Mouse (Mus musculus) neural tube, embryonic 14.5 days (tissue): ENCODE results near the gene Cyp2u1. TPM values are rescaled to one million over a fixed set of nuclear protein-coding genes. Genes with fewer than 3 reads are reported as not detected.
A peak's percentile ranks its signal among the peaks of the same experiment; 100 is the strongest.

Source experiments
- ATAC-seq: fragments of 200-750 bp; cut with Nextera tagmentation; 2 replicates; pipeline ENCODE4 v1.8.0; 2017; ENCODE audit warnings: low read depth, mild to moderate bottlenecking, moderate TSS enrichment, moderate library complexity
- H3K27ac ChIP-seq: fragments of 300-500 bp; sonication (generic); 2 replicates; pipeline ENCODE4 v1.5.1; 2014; ENCODE audit warnings: low read depth, mild to moderate bottlenecking, control low read depth, low read length, moderate library complexity, mixed read lengths
- H3K27me3 ChIP-seq: fragments of 300-500 bp; sonication (generic); 2 replicates; pipeline ENCODE4 v1.6.1; 2014; ENCODE audit warnings: low read length; ENCODE audit not compliant: control insufficient read depth, insufficient read depth
- H3K36me3 ChIP-seq: fragments of 300-500 bp; sonication (generic); 2 replicates; pipeline ENCODE4 v1.6.1; 2014; ENCODE audit warnings: low read length, mixed read lengths; ENCODE audit not compliant: control insufficient read depth, insufficient read depth
- H3K4me1 ChIP-seq: fragments of 300-500 bp; sonication (generic); 2 replicates; pipeline ENCODE4 v1.6.1; 2014; ENCODE audit warnings: low read length; ENCODE audit not compliant: control insufficient read depth, insufficient read depth
- H3K4me2 ChIP-seq: fragments of 300-500 bp; sonication (generic); 2 replicates; pipeline ENCODE4 v1.6.1; 2014; ENCODE audit warnings: mild to moderate bottlenecking, low read depth, low read length, control low read depth
- H3K4me3 ChIP-seq: fragments of 300-500 bp; sonication (generic); 2 replicates; pipeline ENCODE4 v1.5.1; 2014; ENCODE audit warnings: low read depth, low read length, control low read depth, mixed read lengths
- H3K9ac ChIP-seq: fragments of 300-500 bp; sonication (generic); replicated peaks from 2 replicates; pipeline ENCODE4 v1.6.1; 2014; ENCODE audit warnings: low read depth, mild to moderate bottlenecking, control low read depth, low read length, mixed read lengths
- H3K9me3 ChIP-seq: fragments of 300-500 bp; sonication (generic); 2 replicates; pipeline ENCODE4 v1.6.1; 2016; ENCODE audit warnings: low read length; ENCODE audit not compliant: control insufficient read depth
- WGBS: fragments of 180-500 bp; shearing (Covaris S2); extraction: QIAGEN DNeasy Blood & Tissue Kit; methylation state at CpG from one replicate; pipeline ENCODE4 v1.1.7; 2014; 5-methylcytosine and 5-hydroxymethylcytosine counted together
- polyA plus RNA-seq: library from polyadenylated mRNA; unstranded; fragments of >200 nt; fragmentation: Nextera tagmentation; extraction: Ambion mirVana; gene quantifications from 2 replicates; pipeline ENCODE4 v1.2.1, GENCODE M21; 2014

Gene Cyp2u1
- polyA plus RNA-seq, result 9.0 and 9.4 TPM in 2 replicates

DNA sequence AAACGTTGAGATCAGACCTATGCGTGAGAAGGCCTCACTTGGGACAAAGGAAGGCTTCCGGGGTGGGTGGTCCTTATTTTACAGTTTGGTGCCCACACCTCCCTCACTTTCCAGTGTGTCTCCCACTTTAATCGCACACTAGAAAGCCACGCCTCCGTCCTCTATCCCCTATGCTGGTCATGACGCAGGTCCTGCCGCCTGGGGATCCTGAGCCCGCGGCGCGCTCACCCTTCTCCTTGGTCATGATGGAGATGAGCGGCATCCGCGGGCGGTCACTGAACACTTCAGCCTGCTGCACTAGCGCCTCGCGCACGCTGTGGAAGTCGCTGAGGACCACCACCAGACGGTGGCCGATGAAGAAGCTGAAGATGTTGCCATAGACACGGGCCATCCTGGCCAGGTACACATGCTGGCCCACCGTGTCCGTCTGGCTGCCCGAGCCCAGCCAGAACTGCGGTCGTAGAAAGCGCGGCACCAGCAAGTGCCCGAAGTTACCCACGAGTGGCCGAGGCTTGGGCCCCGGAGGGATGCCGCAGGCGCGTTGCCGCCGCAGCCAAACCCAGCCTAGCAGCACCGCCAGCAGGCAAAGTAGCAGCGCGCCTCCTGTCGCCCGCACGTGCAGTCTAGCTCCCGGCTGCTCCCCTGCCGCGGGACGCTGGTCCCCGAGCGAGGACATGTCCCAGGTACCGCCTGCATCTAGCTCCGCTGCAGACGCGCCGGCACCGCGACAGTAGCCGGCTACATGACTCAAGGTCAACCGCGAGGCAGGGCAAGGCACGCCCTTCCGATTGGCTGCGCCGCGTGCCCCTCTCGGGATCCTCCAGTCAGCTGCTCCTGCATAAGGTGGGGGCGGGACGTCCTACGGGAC is at the start of gene Cyp2u1:
Gene Cyp2u1 (minus strand): TSS at position 776 of the 868 bp plus-strand sequence.
- Histone ChIP-seq H3K4me3 (peak within 1 kb of the TSS; percentile 78), H3K27ac (peak within 1 kb of the TSS; percentile 82), H3K4me2 (peak within 1 kb of the TSS; percentile 77), H3K9ac (peak within 1 kb of the TSS; percentile 80), H3K4me1 (0 out of 2 replicates have a peak, but pooled peaks cover 3% of the 10 kb centered on the region), H3K27me3 (no peaks in the 10 kb centered on the region), H3K9me3 (no peaks in the 10 kb centered on the region), H3K36me3 (no peaks in the 10 kb centered on the region)
- WGBS, result under 1% methylated on average over 70 of the region's 71 CpGs
- peak; percentile 98 for ATAC-seq

DNA sequence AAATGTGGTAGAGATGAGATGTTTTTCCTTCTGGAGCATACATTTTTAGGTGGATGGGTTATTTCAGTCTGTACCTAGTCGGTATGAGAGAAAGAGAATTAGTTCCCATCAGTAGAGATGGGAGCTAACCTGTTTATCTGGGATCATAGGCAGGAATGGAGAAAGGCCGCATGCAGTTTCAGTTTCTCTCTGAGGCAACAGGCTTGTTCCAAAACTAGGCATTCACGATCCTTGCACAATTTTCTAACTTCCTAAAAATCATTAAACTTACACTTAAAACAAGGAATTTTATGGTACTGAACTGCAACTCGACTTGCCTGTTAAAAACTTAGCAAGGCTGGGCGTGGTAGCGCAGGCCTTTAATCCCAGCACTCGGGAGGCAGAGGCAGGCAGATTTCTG is 47.5 kb upstream of the Cyp2u1 start:
- no peaks in the 10 kb centered on the region for H3K27me3 ChIP-seq
- no peaks in the 10 kb centered on the region for H3K36me3 ChIP-seq
- 91% methylated on average over 7 of the region's 7 CpGs for WGBS
- H3K27ac ChIP-seq, result no peak overlapping the region
- no peak overlapping the region for H3K9ac ChIP-seq
- H3K4me1 ChIP-seq, result no peaks in the 10 kb centered on the region
- H3K9me3 ChIP-seq, result no peaks in the 10 kb centered on the region
- H3K4me2 ChIP-seq, result no peak overlapping the region
- H3K4me3 ChIP-seq, result no peak overlapping the region
- no peak for ATAC-seq

DNA sequence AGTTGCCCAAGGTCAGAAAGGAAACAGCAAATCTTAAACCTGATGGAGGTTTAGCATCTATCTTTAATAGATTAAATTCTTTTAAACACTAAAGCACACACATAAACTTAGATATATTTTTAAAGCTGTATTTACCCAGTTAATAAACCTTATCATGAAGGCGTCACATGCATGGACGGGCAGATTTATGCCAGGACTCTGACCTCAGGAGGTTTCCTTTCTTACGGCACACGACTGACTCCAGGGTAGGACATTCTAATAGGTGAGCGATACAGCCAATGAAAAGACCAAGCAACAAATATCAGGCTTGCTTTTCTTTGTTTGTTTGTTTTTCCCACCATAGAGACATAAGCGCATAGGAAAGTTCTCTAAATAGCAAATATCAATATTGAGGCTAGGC is 46.0 kb upstream of the Cyp2u1 start:
- H3K4me2 ChIP-seq, result no peak overlapping the region
- no peaks in the 10 kb centered on the region for H3K4me1 ChIP-seq
- no peaks in the 10 kb centered on the region for H3K27me3 ChIP-seq
- H3K27ac ChIP-seq, result no peak overlapping the region
- 75% methylated on average over 6 of the region's 6 CpGs for WGBS
- H3K4me3 ChIP-seq, result no peak overlapping the region
- H3K36me3 ChIP-seq, result no peaks in the 10 kb centered on the region
- ATAC-seq, result no peak
- no peak overlapping the region for H3K9ac ChIP-seq
- H3K9me3 ChIP-seq, result no peaks in the 10 kb centered on the region

DNA sequence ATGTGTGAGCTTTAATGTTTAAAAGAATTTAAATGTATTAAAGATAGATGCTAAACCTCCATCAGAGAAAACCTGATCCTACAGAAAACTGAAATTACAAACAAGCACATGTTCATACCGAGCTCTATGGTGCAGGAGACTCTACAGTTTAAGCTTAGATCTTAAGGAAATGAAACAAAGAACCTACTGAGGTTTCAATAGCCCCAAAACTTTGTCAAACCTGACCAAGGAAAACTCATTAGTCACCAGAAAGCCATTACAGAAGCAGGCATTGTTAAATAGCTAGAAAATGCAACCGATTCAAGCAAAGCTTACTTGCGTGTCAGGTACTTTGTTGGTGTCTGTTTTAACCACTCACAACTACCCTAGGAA is 45.5 kb upstream of the Cyp2u1 start:
- Histone ChIP-seq H3K4me3 (no peak overlapping the region), H3K4me2 (no peak overlapping the region), H3K27ac (no peak overlapping the region), H3K27me3 (no peaks in the 10 kb centered on the region), H3K36me3 (no peaks in the 10 kb centered on the region), H3K4me1 (no peaks in the 10 kb centered on the region), H3K9ac (no peak overlapping the region), H3K9me3 (no peaks in the 10 kb centered on the region)
- no peak for ATAC-seq
- WGBS, result 79% methylated on average over 3 of the region's 3 CpGs

DNA sequence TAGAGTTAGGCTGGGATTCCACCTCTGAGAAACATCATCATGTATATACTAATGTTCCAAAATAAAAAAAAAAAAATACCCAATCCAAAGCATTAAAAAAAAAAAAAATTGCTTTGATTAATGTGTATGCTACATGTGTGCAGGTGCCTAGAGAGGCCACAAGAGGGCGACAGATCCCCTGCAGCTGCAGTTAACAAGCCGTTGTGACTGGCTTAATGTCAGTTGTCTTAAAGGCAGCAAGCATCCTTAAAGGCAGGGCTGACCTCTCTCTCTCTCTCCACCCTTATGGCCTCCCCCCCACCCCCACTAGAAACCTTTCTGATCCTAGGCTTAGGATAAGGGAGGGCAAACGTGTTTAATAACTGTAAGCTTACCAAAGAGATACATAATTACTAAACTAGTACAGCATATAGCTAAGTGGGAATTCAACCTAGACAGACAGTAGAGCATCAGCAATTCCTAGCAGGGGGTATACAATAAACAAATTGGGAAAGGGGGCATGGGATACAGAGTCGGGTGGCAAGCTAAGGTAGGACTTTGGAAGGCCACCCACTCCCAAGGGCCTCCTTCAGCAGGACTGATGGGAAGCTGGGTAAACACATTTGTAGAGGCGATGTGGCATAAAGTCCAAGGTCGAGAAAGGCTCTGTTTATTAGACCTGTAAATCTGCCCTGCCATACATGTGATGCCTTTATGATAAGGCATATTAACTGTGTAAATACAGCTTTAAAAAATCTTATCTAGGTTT is 45.0 kb upstream of the Cyp2u1 start:
- WGBS, result 51% methylated on average over 6 of the region's 6 CpGs
- Histone ChIP-seq H3K36me3 (no peaks in the 10 kb centered on the region), H3K27me3 (no peaks in the 10 kb centered on the region), H3K9me3 (no peaks in the 10 kb centered on the region), H3K4me1 (no peaks in the 10 kb centered on the region), H3K9ac (no peak overlapping the region), H3K27ac (no peak overlapping the region), H3K4me2 (no peak overlapping the region), H3K4me3 (no peak overlapping the region)
- no peak for ATAC-seq

DNA sequence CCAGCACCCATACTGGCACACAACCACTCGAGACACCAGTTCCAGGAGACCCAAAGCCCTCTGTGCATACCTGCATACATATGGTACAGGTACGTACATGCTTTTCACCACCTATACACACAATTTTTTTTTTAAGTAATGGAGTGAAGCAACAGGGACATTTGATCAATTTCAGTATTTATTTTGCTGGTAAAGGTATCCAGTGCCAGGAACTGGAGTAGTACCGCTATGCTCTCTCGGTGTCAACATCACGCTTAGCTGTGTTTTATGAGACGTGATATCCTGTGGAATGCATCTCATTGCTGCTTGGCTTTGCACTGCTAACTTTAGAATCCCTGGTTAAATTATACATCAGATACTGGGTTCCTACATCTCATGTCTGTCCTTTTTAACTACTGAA is 42.9 kb upstream of the Cyp2u1 start:
- WGBS, result 94% methylated on average over 6 of the region's 6 CpGs
- Histone ChIP-seq H3K4me1 (no peaks in the 10 kb centered on the region), H3K36me3 (no peaks in the 10 kb centered on the region), H3K9me3 (no peaks in the 10 kb centered on the region), H3K27me3 (no peaks in the 10 kb centered on the region), H3K4me2 (no peak overlapping the region), H3K4me3 (no peak overlapping the region), H3K9ac (no peak overlapping the region), H3K27ac (no peak overlapping the region)
- no peak for ATAC-seq

DNA sequence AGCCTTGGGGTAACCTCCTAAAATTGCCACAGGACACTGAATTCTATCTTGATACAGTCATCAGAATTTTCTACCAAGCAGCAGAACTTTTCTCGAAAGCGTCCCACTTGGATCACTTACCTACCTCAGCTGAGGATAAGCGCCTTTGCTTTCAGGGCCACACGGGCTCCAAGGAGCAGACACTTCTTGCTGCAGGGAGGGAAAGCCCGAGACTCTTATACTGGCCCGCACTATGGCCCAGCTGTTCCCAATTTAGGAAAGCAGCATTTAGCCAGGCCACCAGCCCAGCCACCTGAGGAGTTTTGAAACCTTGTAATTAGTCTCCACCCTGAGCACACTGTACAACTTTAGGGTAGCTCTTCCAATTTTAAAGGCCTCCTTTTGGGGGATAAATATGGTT is 40.3 kb upstream of the Cyp2u1 start:
- Histone ChIP-seq H3K4me1 (no peaks in the 10 kb centered on the region), H3K4me2 (no peak overlapping the region), H3K9me3 (no peaks in the 10 kb centered on the region), H3K36me3 (no peaks in the 10 kb centered on the region), H3K4me3 (no peak overlapping the region), H3K9ac (no peak overlapping the region), H3K27me3 (no peaks in the 10 kb centered on the region), H3K27ac (no peak overlapping the region)
- 87% methylated on average over 6 of the region's 6 CpGs for WGBS
- no peak for ATAC-seq

- Histone ChIP-seq H3K4me2 (no peak overlapping the region), H3K9ac (no peak overlapping the region), H3K9me3 (no peaks in the 10 kb centered on the region), H3K27me3 (no peaks in the 10 kb centered on the region), H3K4me1 (no peaks in the 10 kb centered on the region), H3K4me3 (no peak overlapping the region), H3K27ac (no peak overlapping the region), H3K36me3 (no peaks in the 10 kb centered on the region)
- WGBS, result 84% methylated on average over 3 of the region's 3 CpGs
- ATAC-seq, result no peak
Observed at GRCm38 (mm10) chr3:131340885-131341284, 37.9 kb upstream of the Cyp2u1 start.

DNA sequence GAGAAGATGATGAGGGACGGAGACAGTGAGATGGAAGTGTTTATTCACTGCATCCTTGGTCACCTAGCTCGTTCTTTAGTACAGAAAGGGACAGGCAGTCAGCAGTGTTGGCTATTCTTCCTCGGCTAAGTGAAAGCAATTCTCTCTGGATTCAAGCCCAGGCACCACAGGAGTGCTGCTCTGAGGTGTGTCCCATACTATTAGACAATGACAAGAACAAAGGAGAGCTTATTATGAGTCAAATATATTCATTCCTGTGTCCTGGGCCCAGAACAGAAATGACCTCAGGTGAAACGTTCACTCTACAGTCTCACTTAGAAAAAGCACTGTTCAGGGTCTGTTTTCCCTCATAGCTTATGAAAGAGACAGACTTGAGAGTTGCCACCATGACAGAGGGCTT is 36.3 kb upstream of the Cyp2u1 start:
- Histone ChIP-seq H3K4me1 (0 out of 2 replicates have a peak, but pooled peaks cover 3% of the 10 kb centered on the region), H3K27ac (no peak overlapping the region), H3K4me2 (no peak overlapping the region), H3K27me3 (no peaks in the 10 kb centered on the region), H3K36me3 (no peaks in the 10 kb centered on the region), H3K9me3 (no peaks in the 10 kb centered on the region), H3K9ac (no peak overlapping the region), H3K4me3 (no peak overlapping the region)
- 67% methylated on average over 4 of the region's 4 CpGs for WGBS
- no peak for ATAC-seq
